Mouse (Mus musculus) kidney, postnatal 14 days (tissue): ENCODE results near the gene Eya4.
A peak's percentile ranks its signal among the peaks of the same experiment; 100 is the strongest.

Experiments
- DNase-seq: peaks from one replicate; pipeline ENCODE4 v3.0.0; 2022; ENCODE audit warnings: mixed read lengths

Eya4 gene

GRCm38 (mm10) chr10:23150401-23150800 lies 200.2 kb downstream of the Eya4 start:
- DNase-seq: peak; percentile 6

- no peak for DNase-seq
These were observed 206.0 kb downstream of the Eya4 start for GRCm38 (mm10) chr10:23144616-23145015.

GRCm38 (mm10) chr10:23127947-23128346 lies 222.6 kb downstream of the Eya4 start:
- no peak for DNase-seq

- DNase-seq: no peak
These were observed 223.4 kb downstream of the Eya4 start for GRCm38 (mm10) chr10:23127151-23127550.

DNA sequence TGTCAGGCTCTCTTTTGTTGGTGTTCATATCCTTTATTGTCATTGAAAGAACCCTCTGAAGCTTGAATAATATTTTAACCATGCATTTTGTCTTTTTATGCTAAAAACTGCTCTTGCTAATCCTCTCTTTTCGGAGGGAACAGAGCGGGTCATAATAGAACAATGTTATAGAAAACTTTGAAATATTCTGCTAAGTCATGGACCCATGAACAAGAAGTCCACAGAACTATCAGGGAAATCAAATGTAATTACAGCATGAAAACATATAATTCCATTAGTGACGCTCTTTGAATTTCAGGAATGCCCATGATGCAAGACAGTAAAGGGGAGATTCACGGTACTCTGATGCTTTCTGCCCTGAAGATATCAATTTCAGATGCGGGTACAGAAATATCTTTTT lies 224.1 kb downstream of the Eya4 start:
- no peak for DNase-seq

GRCm38 (mm10) chr10:23120437-23120836 lies 230.1 kb downstream of the Eya4 start:
- DNase-seq: no peak

- DNase-seq: peak; percentile 72
These were observed 233.7 kb downstream of the Eya4 start for GRCm38 (mm10) chr10:23116786-23117410.

DNA sequence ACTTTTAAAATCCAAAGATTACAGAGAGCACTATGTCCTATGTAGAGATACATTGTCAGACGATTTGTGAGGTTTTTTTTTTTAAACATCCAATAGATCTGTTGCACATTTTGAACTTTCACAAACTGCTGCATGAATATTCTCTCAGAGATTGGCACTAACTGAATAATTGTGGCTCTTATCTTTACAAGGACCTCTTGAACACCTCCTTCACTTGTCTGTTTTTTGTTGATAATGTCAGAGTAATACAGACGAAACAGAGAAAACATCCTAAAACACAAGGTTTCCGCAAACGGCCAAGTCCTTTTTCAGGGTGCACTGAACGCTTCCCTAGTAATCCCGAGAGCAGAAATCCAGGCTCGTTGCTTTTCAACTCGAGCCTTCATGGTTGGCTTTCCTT lies 234.5 kb downstream of the Eya4 start:
- DNase-seq: no peak

DNA sequence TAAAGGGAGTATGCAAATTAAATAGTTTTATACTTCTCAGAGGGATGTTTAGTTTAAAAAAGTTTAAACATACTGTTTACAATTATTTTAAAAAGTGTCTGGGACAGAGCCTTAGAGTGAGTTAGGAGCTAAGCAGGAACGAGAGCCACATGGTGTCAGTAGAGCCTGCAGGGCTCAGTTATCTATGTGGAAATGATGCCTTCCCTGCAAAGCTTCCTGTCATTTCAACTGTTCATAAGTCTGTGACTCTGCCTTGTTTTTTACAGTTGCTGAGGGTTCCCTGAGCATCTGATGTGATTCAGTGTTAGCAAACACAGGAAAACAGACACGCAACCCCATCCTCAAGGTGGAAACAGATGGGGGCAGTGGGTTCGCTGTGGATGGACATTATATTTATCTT lies 235.3 kb downstream of the Eya4 start:
- no peak for DNase-seq

- no peak for DNase-seq
These were observed 242.5 kb downstream of the Eya4 start for GRCm38 (mm10) chr10:23108122-23108521.

DNA sequence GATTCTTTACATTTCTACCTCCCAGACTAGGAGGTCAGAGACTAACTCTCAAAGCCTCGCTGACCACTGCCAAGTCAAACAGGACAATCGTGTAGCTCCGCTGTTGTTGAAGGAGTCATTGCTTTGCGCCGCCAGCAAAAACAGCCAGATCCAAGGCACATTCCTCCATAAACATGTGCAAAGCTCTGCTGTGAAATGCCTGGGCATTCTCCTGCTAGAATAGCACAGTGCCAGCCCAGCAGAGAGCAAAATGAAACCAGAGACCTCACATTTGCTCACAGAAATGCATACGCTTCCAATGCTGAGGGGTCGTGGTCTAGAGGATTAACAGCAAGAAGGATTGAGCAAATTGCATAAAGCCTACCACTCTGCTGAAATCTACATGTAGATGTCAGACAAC lies 258.1 kb downstream of the Eya4 start:
- DNase-seq: no peak

DNA sequence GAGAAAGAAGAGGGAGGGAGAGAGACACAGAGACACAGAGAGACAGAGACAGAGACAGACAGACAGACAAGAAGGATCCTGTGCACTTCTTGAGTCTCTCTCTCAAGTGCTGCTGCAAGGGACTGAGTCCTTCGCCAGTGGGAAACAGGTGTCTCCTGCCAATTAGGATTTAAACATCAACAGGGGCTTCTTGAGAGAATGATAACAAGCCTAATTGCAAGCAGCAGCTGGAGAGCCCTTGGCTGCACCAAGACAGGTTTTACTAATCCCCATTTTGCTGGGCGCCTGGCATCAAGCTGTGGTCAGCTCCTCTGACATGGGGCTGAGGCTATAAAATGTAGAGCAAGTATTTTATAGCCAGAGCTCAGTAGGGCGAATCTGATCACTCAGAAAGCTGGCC lies 259.0 kb downstream of the Eya4 start:
- no peak for DNase-seq

DNA sequence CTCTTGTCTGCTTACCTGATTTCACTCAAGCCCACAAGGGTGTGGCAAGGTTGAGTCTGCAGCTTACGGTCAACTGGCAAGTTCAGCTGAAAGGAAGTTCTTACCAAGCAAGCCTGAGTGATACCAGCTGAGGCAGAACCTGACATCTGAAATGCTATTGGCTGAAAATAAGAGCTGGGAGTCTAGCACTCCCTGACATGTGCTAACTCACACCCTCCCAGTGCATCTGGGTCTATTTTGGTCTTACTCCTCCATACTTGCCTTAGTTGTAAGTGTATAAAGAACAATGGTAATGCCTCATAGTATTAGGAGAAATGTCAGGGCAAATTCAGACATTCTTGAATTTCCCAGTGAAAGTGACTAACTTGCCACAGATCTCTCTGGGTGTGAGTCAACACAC lies 260.3 kb downstream of the Eya4 start:
- no peak for DNase-seq

GRCm38 (mm10) chr10:23089271-23089670 lies 261.3 kb downstream of the Eya4 start:
- DNase-seq: no peak

- DNase-seq: no peak
These were observed 261.8 kb downstream of the Eya4 start for GRCm38 (mm10) chr10:23088764-23089163.

- peak; percentile 73 for DNase-seq
These were observed 264.0 kb downstream of the Eya4 start for GRCm38 (mm10) chr10:23086352-23087215.

DNA sequence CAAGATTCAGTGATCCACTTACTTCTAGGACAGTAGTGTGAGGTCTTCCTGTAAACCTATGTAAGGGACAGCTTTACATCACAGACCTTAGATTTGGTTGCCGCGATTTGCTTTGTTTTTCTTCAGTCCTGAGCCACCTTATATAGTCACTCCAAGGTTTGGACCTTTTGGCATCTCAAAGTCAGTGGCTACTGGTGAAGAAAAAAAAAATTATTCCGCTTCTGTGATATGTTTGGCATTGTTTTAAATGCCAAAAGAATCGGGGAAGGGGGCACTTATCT lies 269.1 kb downstream of the Eya4 start:
- no peak for DNase-seq

DNA sequence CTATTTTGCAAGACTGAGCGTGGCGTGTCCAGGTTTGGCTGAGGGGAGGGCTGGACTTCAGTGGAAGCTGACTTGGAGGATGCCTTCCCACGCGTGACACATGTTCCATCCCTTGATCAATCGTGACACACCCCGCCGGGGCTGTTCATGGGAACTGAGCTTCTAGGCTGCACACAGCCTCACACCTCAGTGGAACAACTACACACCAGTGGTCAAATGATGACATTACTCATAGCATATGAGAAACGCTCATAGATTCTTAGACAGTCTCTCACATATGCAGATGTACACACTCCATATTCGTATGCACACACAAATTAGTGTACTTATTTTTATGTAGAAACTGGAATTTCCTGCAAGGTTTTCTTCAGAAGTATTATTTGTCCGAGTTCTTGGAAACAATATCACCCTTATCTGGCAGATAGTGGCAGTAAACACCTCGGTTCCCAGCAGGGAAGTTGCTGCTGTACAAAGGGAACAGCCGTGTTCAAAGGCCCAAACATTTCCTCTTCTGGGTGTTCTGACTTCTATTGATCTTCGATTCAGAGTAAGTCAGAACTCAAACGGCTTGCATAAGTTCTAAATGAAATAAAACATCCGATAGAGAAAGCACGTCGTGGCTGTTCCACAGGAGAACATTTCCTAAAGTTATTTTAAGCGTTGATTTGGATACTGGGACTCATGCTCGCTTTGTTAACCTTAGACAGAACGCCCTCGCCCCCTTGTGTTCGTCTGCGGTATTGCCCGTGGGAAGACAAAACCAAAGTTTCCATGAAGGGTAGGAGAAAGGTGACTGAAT lies 269.6 kb downstream of the Eya4 start:
- DNase-seq: peak; percentile 85

GRCm38 (mm10) chr10:23076691-23077385 lies 273.7 kb downstream of the Eya4 start:
- DNase-seq: peak; percentile 58

GRCm38 (mm10) chr10:23073431-23073830 lies 277.2 kb downstream of the Eya4 start:
- no peak for DNase-seq

- DNase-seq: no peak
These were observed 286.9 kb downstream of the Eya4 start for GRCm38 (mm10) chr10:23063637-23064036.

GRCm38 (mm10) chr10:23062719-23063118 lies 287.9 kb downstream of the Eya4 start:
- DNase-seq: no peak

- no peak for DNase-seq
These were observed 289.9 kb downstream of the Eya4 start for GRCm38 (mm10) chr10:23060694-23061060.
